Mouse (Mus musculus): Measurements from ENCODE around the gene Creb3l2. TPM values are rescaled to one million over a fixed set of nuclear protein-coding genes. Genes with fewer than 3 reads are reported as not detected.
A peak's percentile ranks its signal among the peaks of the same experiment; 100 is the strongest.

The Creb3l2 gene
- polyA plus RNA-seq, 1 experiment from 2014 or later = 5.1 TPM

DNA sequence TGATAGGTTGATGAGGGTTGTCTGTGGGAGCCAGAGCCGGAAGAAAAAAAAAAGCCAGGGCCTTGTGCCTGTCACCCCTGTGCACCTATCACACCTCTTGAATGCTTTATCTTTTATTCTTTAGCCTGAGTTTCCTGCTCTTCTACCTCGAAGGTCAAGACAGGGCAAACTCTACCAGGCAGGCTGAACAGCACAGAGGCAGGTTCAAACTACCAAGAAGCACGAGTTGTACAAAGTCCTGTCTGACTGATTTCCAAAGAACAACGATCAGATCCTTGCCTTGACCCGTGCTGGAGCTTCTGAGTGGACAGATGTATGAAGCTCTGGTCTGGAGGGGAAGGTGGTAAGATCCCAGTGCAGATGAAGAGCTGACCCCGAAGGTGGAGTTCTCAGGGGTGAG lies 20.8 kb downstream of the Creb3l2 start:
- 63% methylated on average over 6 of the region's 6 CpGs for WGBS (ENCODE audit: insufficient replicate concordance)
- Histone ChIP-seq H3K9me3 (replicated peaks) (no peaks in the 10 kb centered on the region), H3K9ac (no peak overlapping the region), H3K4me3 (no peak overlapping the region), H3K27me3 (replicated peaks) (no peaks in the 10 kb centered on the region; the same call in 1 of the 2 replicates), H3K36me3 (no peaks in the 10 kb centered on the region), H3K4me1 (peaks cover 16% of the 10 kb centered on the region), H3K4me2 (no peak overlapping the region), H3K27ac (no peak overlapping the region)
- no peak for ATAC-seq

DNA sequence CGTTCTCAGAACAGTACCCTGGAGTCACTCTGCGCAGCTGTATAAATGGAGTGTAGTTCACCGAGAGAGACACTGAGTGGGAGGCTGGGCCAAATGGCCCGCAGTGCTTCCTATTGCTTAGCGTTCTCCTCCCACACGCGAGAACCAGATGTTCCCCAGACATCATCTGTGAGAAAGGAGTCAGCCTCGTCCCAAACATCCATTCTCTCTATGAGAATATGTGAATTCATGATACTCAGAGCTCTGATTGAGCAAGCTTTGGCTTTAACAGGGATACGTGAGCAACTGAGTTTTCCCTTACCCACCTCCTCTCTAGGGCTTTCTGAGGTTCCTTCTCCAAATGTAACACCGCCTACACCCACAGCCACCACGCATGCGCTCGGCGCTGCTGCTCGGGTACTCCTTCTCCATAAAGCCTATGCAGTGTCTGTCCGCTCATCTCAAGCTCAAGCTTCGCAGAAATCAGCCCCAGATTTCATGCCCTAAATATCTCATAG lies 22.5 kb downstream of the Creb3l2 start:
- 57% methylated on average over 17 of the region's 17 CpGs for WGBS (ENCODE audit: insufficient replicate concordance)
- Histone ChIP-seq H3K36me3 (no peaks in the 10 kb centered on the region; the same call in 1 of the 2 replicates), H3K27ac (no peak overlapping the region), H3K4me3 (no peak overlapping the region), H3K4me2 (no peak overlapping the region), H3K27me3 (replicated peaks) (no peaks in the 10 kb centered on the region; the same call in 1 of the 2 replicates), H3K9ac (no peak overlapping the region), H3K4me1 (peaks cover 20% of the 10 kb centered on the region), H3K9me3 (replicated peaks) (no peaks in the 10 kb centered on the region)
- no peak for ATAC-seq

GRCm38 (mm10) chr6:37418931-37419330 lies 23.0 kb downstream of the Creb3l2 start:
- no peaks in the 10 kb centered on the region; the same call in 1 of the 2 replicates for H3K36me3 ChIP-seq
- whole genome bisulfite sequencing (ENCODE audit: insufficient replicate concordance) = 43% methylated on average over 6 of the region's 6 CpGs
- H3K4me3 ChIP-seq = no peak overlapping the region
- no peaks in the 10 kb centered on the region; the same call in 1 of the 2 replicates for H3K27me3 ChIP-seq (replicated peaks)
- H3K9ac ChIP-seq = no peak overlapping the region
- peaks cover 20% of the 10 kb centered on the region for H3K4me1 ChIP-seq
- no peak overlapping the region for H3K4me2 ChIP-seq
- ATAC-seq = no peak
- H3K27ac ChIP-seq = no peak overlapping the region
- H3K9me3 ChIP-seq (replicated peaks) = no peaks in the 10 kb centered on the region

- H3K36me3 ChIP-seq = no peaks in the 10 kb centered on the region; the same call in 1 of the 2 replicates
- H3K27me3 ChIP-seq (replicated peaks) = no peaks in the 10 kb centered on the region; the same call in 1 of the 2 replicates
- no peaks in the 10 kb centered on the region for H3K9me3 ChIP-seq (replicated peaks)
- ATAC-seq = no peak
- 69% methylated on average over 4 of the region's 4 CpGs for WGBS (ENCODE audit: insufficient replicate concordance)
- no peak overlapping the region for H3K4me2 ChIP-seq
- H3K9ac ChIP-seq = no peak overlapping the region
- no peak overlapping the region for H3K27ac ChIP-seq
- H3K4me1 ChIP-seq = peaks cover 20% of the 10 kb centered on the region
- no peak overlapping the region for H3K4me3 ChIP-seq
These were observed 25.2 kb downstream of the Creb3l2 start for GRCm38 (mm10) chr6:37416743-37417142.

DNA sequence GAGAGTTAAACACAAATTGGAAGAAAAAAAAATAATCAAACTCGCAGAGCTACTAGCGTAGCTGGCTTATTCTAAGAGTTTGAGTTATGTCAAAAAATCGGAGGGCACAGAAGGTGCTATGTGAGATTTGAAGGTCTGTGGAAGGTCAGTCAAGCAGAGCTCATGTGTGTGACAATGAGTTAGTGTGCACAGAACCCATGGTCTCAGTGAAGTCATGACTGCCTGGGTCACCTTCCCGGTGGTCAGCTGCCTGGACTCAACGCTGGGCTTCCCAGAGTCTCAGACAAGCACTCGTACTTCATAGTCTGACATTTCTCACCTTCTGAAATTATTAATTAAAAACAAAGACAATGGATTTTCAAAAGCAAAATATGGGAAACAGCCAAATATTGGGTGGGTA lies 26.4 kb downstream of the Creb3l2 start:
- Histone ChIP-seq H3K9me3 (replicated peaks) (no peaks in the 10 kb centered on the region), H3K9ac (no peak overlapping the region), H3K4me2 (no peak overlapping the region), H3K27me3 (replicated peaks) (no peaks in the 10 kb centered on the region; the same call in 1 of the 2 replicates), H3K27ac (no peak overlapping the region), H3K4me1 (peaks cover 24% of the 10 kb centered on the region), H3K4me3 (no peak overlapping the region), H3K36me3 (no peaks in the 10 kb centered on the region; the same call in 1 of the 2 replicates)
- ATAC-seq = no peak
- 65% methylated on average over 6 of the region's 6 CpGs for WGBS (ENCODE audit: insufficient replicate concordance)

DNA sequence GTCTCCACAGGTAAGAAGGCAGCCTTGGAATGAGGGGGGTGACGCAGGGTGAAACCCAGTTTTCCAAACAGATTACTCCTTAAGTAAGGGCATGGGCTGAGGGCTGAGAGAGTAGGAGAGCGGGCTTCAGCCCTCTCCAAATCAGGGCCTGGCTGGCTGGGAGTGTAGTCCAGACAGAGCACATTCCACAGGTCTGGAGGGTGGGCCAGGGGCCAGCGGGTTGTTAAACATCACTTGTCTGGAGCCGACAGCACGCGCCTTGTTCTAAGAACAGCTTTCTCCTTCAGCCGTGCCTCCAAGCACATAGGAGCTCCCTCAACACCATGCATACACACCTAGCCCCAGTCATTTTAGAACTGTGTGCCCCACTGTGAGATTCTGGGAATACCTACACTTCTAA lies 26.9 kb downstream of the Creb3l2 start:
- Histone ChIP-seq H3K4me2 (no peak overlapping the region), H3K9me3 (replicated peaks) (no peaks in the 10 kb centered on the region), H3K27me3 (replicated peaks) (no peaks in the 10 kb centered on the region; the same call in 1 of the 2 replicates), H3K9ac (no peak overlapping the region), H3K4me1 (peaks cover 28% of the 10 kb centered on the region), H3K4me3 (no peak overlapping the region), H3K27ac (no peak overlapping the region), H3K36me3 (no peaks in the 10 kb centered on the region; the same call in 1 of the 2 replicates)
- ATAC-seq = no peak
- WGBS (ENCODE audit: insufficient replicate concordance) = 65% methylated on average over 7 of the region's 7 CpGs

DNA sequence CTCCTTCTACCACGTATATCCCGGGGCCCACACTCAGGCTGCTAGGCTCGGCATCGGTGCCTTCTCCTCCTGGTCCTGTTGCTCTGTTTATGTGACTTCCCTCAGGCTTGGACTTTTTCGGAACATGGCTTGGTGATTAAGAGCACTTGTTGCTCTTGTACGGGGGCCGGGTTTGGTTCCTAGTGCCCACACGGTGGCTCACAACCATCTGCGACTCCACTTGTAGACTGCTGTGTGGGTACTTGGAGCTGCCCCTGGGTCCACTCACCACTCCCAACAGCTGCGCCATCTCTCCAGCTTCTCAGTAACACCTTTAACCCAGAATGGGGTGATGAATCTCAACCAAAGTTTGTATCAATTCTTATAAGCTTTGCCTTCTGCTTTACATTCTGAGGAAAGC lies 27.4 kb downstream of the Creb3l2 start:
- no peak overlapping the region for H3K9ac ChIP-seq
- ATAC-seq = no peak
- 78% methylated on average over 10 of the region's 10 CpGs for WGBS (ENCODE audit: insufficient replicate concordance)
- no peak overlapping the region for H3K4me2 ChIP-seq
- no peak overlapping the region for H3K27ac ChIP-seq
- no peak overlapping the region for H3K4me3 ChIP-seq
- no peaks in the 10 kb centered on the region; the same call in 1 of the 2 replicates for H3K27me3 ChIP-seq (replicated peaks)
- H3K4me1 ChIP-seq = peaks cover 28% of the 10 kb centered on the region
- no peaks in the 10 kb centered on the region; the same call in 1 of the 2 replicates for H3K36me3 ChIP-seq
- no peaks in the 10 kb centered on the region for H3K9me3 ChIP-seq (replicated peaks)

- no peak overlapping the region for H3K4me3 ChIP-seq
- 52% methylated on average over 3 of the region's 3 CpGs for WGBS (ENCODE audit: insufficient replicate concordance)
- H3K27me3 ChIP-seq (replicated peaks) = no peaks in the 10 kb centered on the region; the same call in 1 of the 2 replicates
- no peak for ATAC-seq
- no peak overlapping the region for H3K9ac ChIP-seq
- no peak overlapping the region for H3K4me2 ChIP-seq
- H3K9me3 ChIP-seq (replicated peaks) = no peaks in the 10 kb centered on the region
- H3K4me1 ChIP-seq = peaks cover 24% of the 10 kb centered on the region
- no peaks in the 10 kb centered on the region; the same call in 1 of the 2 replicates for H3K36me3 ChIP-seq
- H3K27ac ChIP-seq = no peak overlapping the region
These were observed 30.2 kb downstream of the Creb3l2 start for GRCm38 (mm10) chr6:37411696-37412095.

DNA sequence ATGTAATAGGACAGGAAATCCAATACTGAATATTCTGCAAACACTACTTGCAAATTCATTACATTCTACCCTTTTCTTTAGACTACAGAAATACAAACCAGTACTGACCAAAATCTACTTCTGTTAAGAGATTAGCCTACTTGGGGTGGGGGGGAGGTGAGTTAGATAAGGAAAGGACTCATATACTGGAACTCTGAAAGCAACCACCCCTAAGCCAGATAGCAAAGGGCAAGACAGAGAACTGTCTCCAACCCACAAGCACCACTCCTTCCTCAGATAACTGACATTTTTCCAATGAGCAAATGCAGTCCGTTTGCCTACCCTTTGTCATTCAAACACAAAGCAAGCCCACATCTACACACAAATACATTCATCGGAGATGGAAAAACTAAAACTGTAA lies 32.1 kb downstream of the Creb3l2 start:
- Histone ChIP-seq H3K27me3 (replicated peaks) (no peaks in the 10 kb centered on the region), H3K36me3 (no peaks in the 10 kb centered on the region; the same call in 1 of the 2 replicates), H3K4me3 (no peak overlapping the region), H3K9me3 (replicated peaks) (no peaks in the 10 kb centered on the region), H3K4me1 (peaks cover 17% of the 10 kb centered on the region), H3K9ac (no peak overlapping the region), H3K4me2 (no peak overlapping the region), H3K27ac (no peak overlapping the region)
- ATAC-seq = peak; percentile 74
- 39% methylated on average over 2 of the region's 2 CpGs for whole genome bisulfite sequencing (ENCODE audit: insufficient replicate concordance)

DNA sequence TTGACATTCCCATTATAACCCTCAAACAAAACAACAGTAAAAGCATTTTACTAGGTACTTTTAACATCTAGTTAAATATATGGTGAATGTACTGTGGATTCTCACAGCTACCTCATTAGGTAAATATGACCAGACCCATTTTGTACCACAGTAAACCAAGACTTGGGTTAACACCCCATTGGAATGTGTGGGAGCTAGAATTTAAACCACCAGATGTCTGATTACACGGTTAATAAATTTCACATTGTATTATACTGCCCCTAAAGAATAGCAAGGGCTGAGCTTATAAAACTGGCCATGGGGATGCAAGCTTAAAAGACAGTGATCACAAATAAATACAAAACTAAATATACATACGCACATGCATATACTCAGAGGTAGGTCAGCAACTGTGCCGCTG lies 34.1 kb downstream of the Creb3l2 start:
- no peaks in the 10 kb centered on the region for H3K36me3 ChIP-seq
- no peak overlapping the region for H3K9ac ChIP-seq
- no peak for ATAC-seq
- H3K4me1 ChIP-seq = peaks cover 23% of the 10 kb centered on the region
- no peak overlapping the region for H3K27ac ChIP-seq
- H3K4me3 ChIP-seq = no peak overlapping the region
- H3K9me3 ChIP-seq (replicated peaks) = no peaks in the 10 kb centered on the region
- 83% methylated on average over 3 of the region's 3 CpGs for WGBS (ENCODE audit: insufficient replicate concordance)
- no peaks in the 10 kb centered on the region for H3K27me3 ChIP-seq (replicated peaks)
- no peak overlapping the region for H3K4me2 ChIP-seq

DNA sequence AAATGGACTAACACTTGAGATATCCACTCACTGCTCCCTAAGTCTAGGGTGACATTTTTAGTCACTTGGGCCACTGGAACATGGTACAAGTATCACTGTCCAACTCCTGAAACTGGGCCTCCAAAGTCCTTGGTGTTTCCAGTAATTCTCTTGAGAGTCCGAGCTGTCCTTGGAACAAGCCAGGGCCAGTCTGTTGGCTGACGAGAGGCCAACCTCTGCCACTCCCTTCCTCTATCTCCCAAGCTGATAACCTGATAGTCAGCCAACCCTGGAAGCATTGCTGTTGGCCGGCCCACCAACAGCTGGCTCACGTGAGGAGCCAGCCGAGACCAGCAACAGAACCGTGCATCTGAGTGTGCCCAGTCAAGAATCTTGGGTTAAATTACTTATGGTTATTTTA lies 35.0 kb downstream of the Creb3l2 start:
- ATAC-seq = no peak
- H3K4me1 ChIP-seq = peaks cover 23% of the 10 kb centered on the region
- 49% methylated on average over 6 of the region's 6 CpGs for WGBS (ENCODE audit: insufficient replicate concordance)

DNA sequence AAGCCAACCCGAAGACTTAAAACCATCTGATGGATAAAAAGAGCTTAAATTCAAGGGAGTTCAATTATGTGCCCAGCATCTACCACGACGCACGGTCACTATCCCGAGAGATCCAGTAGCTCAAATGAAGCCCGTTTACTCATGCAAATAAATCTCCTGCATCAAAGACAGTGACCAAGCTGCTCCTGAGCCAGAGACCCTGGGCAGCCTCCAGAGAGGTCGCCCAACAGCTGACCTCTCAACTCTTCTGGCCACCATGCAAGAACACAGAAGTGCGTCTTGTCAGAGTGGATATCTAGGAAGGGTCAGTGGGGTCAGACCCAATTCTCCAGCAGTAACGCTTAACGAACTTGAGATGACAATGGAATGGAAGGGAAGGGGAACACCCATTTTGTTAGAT lies 35.9 kb downstream of the Creb3l2 start:
- WGBS (ENCODE audit: insufficient replicate concordance) = 68% methylated on average over 10 of the region's 10 CpGs
- Histone ChIP-seq H3K36me3 (no peaks in the 10 kb centered on the region), H3K4me3 (no peak overlapping the region), H3K4me2 (no peak overlapping the region), H3K9me3 (replicated peaks) (no peaks in the 10 kb centered on the region), H3K9ac (no peak overlapping the region), H3K4me1 (peaks cover 29% of the 10 kb centered on the region), H3K27me3 (replicated peaks) (no peaks in the 10 kb centered on the region), H3K27ac (no peak overlapping the region)
- no peak for ATAC-seq

More for the DNA sequence above, 35.0 kb downstream of the Creb3l2 start:
- Histone ChIP-seq H3K27ac (no peak overlapping the region), H3K9ac (no peak overlapping the region), H3K27me3 (replicated peaks) (no peaks in the 10 kb centered on the region), H3K36me3 (no peaks in the 10 kb centered on the region), H3K4me3 (no peak overlapping the region), H3K4me2 (no peak overlapping the region), H3K9me3 (replicated peaks) (no peaks in the 10 kb centered on the region)

DNA sequence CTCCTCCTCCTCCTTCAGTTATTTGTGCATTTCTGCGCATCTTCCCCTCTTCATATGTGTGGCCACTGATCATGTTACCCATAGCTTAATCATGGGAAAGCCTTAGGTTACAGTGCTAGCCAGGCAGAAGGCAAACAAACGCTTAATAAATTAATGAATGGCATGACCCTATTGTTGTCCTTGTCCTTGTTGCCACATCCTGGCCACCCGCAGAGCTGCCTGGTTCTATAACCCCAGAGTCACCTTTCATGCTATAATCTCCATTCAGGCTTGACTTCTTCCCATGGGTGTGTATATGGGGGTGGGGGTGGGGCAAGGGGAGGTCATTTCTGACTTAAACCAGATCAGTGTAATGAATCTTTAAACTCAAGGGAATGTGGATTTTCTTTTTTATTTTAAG lies 37.6 kb downstream of the Creb3l2 start:
- no peak for ATAC-seq
- no peak overlapping the region for H3K4me3 ChIP-seq
- H3K36me3 ChIP-seq = no peaks in the 10 kb centered on the region
- WGBS (ENCODE audit: insufficient replicate concordance) = 63% methylated on average over 3 of the region's 3 CpGs
- H3K9ac ChIP-seq = no peak overlapping the region
- no peak overlapping the region for H3K27ac ChIP-seq
- H3K27me3 ChIP-seq (replicated peaks) = no peaks in the 10 kb centered on the region
- no peak overlapping the region for H3K4me2 ChIP-seq
- H3K4me1 ChIP-seq = peaks cover 30% of the 10 kb centered on the region
- no peaks in the 10 kb centered on the region for H3K9me3 ChIP-seq (replicated peaks)

Data from liver, embryonic 12.5 days (tissue).